ENCODE assay signal across 9 mouse cellular contexts in genomic region chr4:25800284-25800616, GRCm38 (mm10). TPM values are rescaled to one million over a fixed set of nuclear protein-coding genes. Genes with fewer than 3 reads are reported as not detected.
DNase-seq lines count a peak whose midpoint lies in the region; ATAC-seq and TF ChIP-seq lines count a peak whose summit lies in the region.
"Had no signal": no experiment of that assay in that cellular context is flagged by ENCODE, and none has a peak within 500 bp of the region (broad histone marks: within the 10 kb centered on the region; RNA-seq: fewer than 3 reads in every experiment).

No protein-coding gene starts in this region.

- no peak for TF ChIP-seq CTCF in cortical plate, adult 2 months (IDR thresholded peaks at IDR 0.05; ENCODE audit: extremely low read depth, insufficient read depth, low read length)
- peak; percentile 29; the same call in 1 of the 2 replicates for TF ChIP-seq CTCF in hindbrain, postnatal 0 days (IDR thresholded peaks at IDR 0.05; ENCODE audit: low read depth)

- peak; percentile 27 for ATAC-seq in frontal cortex, adult (ENCODE audit: low TSS enrichment)
- ATAC-seq in hindbrain, postnatal 0 days = no peak

- peaks cover 4% of the 10 kb centered on the region; the same call in 1 of the 2 replicates for H3K4me1 ChIP-seq in cortical plate, adult 2 months (ENCODE audit: control insufficient read depth, insufficient read depth, low read length)
- peaks cover 3% of the 10 kb centered on the region; the same call in 1 of the 2 replicates for H3K4me1 ChIP-seq in hindbrain, postnatal 0 days (ENCODE audit: insufficient read depth, low read length)
- H3K4me1 ChIP-seq in midbrain, embryonic 10.5 days = peaks cover 20% of the 10 kb centered on the region

- no peak for TF ChIP-seq POLR2A in cortical plate, adult 2 months (IDR thresholded peaks at IDR 0.05; ENCODE audit: extremely low read depth, insufficient read depth, low read length)

- peak overlapping the region; percentile 82 for H3K9ac ChIP-seq in hindbrain, postnatal 0 days (replicated peaks; ENCODE audit: low read length)

- peak overlapping the region; percentile 74 for H3K4me2 ChIP-seq in hindbrain, postnatal 0 days (ENCODE audit: low read depth, low read length)

- DNase-seq in frontal cortex, adult 2 months (ENCODE audit: extremely low spot score in 1 of 2, low spot score in 1 of 2) = no peak
- no peak for DNase-seq in hindbrain, postnatal 0 days (ENCODE audit: low spot score)
- no peak for DNase-seq in midbrain, embryonic 10.5 days (ENCODE audit: low spot score)
- DNase-seq in spleen, adult 18-20 months = no peak
- DNase-seq in gastrocnemius, postnatal 25 days = no peak
- DNase-seq in adrenal gland, postnatal 10 days = no peak
- DNase-seq: thymus, postnatal 25 days had no signal

- peak overlapping the region; percentile 87 for H3K4me3 ChIP-seq in cortical plate, adult 2 months (ENCODE audit: insufficient read depth, low read length)
- peak overlapping the region; percentile 82 for H3K4me3 ChIP-seq in hindbrain, postnatal 0 days (ENCODE audit: low read length)
- peak overlapping the region; percentile 73 for H3K4me3 ChIP-seq in midbrain, embryonic 10.5 days

- H3K36me3 ChIP-seq in hindbrain, postnatal 0 days (ENCODE audit: insufficient read depth, low read length) = no peaks in the 10 kb centered on the region
- H3K36me3 ChIP-seq in midbrain, embryonic 10.5 days = no peaks in the 10 kb centered on the region

- H3K27me3 ChIP-seq in hindbrain, postnatal 0 days (ENCODE audit: insufficient read depth, low read length) = no peaks in the 10 kb centered on the region
- H3K27me3 ChIP-seq in midbrain, embryonic 10.5 days (ENCODE audit: low read depth, poor library complexity, severe bottlenecking) = peaks cover 11% of the 10 kb centered on the region

- peak overlapping the region; percentile 74 for H3K27ac ChIP-seq in cortical plate, adult 2 months (ENCODE audit: insufficient read depth, low read length)
- peak overlapping the region; percentile 96 for H3K27ac ChIP-seq in hindbrain, postnatal 0 days
- peak overlapping the region; percentile 93 for H3K27ac ChIP-seq in midbrain, embryonic 10.5 days (replicated peaks)

- H3K9me3 ChIP-seq in hindbrain, postnatal 0 days (ENCODE audit: low read length) = no peaks in the 10 kb centered on the region
- no peaks in the 10 kb centered on the region for H3K9me3 ChIP-seq in midbrain, embryonic 10.5 days (replicated peaks)

- WGBS in hindbrain, postnatal 0 days = under 1% methylated on average over 5 of the region's 5 CpGs
- WGBS in midbrain, embryonic 10.5 days = 4% methylated on average over 5 of the region's 5 CpGs

RNA-seq across cellular contexts. Expression of gene Fut9, which starts 0.2 kb away (rescaled TPM):
- 15.1 and 17.2 TPM in 2 replicates for polyA plus RNA-seq in frontal cortex, adult 2 months (2012; rRNA removed)
- 21.8 and 22.2 TPM in 2 replicates for polyA plus RNA-seq in cortical plate, adult 2 months (2012; rRNA removed)
- total RNA-seq in hindbrain, postnatal 0 days (2014; rRNA removed) = 38.0 TPM in 2 replicates
- polyA plus RNA-seq in hindbrain, postnatal 0 days (2015; fragmentation: Nextera tagmentation; extraction: Ambion mirVana) = 21.5 and 21.9 TPM in 2 replicates
- polyA plus RNA-seq in midbrain, embryonic 10.5 days (2016; fragmentation: Nextera tagmentation; extraction: Ambion mirVana) = 2.6 and 2.9 TPM in 2 replicates
- total RNA-seq in gastrocnemius, postnatal 25 days (2021) = not detected
- total RNA-seq in adrenal gland, postnatal 10 days (2021) = under 1 TPM; 0.24 to 0.48 TPM
